Mouse (Mus musculus) heart, embryonic 14.5 days (tissue): ENCODE results near the gene Galnt9. TPM values are rescaled to one million over a fixed set of nuclear protein-coding genes. Genes with fewer than 3 reads are reported as not detected.

Source experiments
- ATAC-seq: fragments of 200-750 bp; cut with Nextera tagmentation; 2 replicates; pipeline ENCODE4 v1.8.0; 2017; ENCODE audit warnings: low read depth, moderate TSS enrichment; ENCODE audit not compliant: insufficient number of reproducible peaks, insufficient read depth, low FRiP score
- H3K27ac ChIP-seq, 2 experiments: fragments of 200-500 bp in 1 of 2; fragments of 300-500 bp in 1 of 2; sonication (generic) in 1 of 2; replicated peaks in 1 of 2; 2 replicates each; pipeline ENCODE4 v1.5.1; 2012 to 2014; ENCODE audit warnings: low read depth in 2 of 2, low read length in 2 of 2, control low read depth in 1 of 2, mild to moderate bottlenecking in 1 of 2, mixed read lengths in 1 of 2; ENCODE audit not compliant: control insufficient read depth in 1 of 2, insufficient read depth in 1 of 2
- H3K27me3 ChIP-seq: fragments of 300-500 bp; sonication (generic); 2 replicates; pipeline ENCODE4 v1.6.1; 2014; ENCODE audit warnings: mild to moderate bottlenecking, low read length, control low read depth; ENCODE audit not compliant: control insufficient read depth, insufficient read depth
- H3K36me3 ChIP-seq: fragments of 300-500 bp; sonication (generic); 2 replicates; pipeline ENCODE4 v1.6.1; 2014; ENCODE audit warnings: mild to moderate bottlenecking, control low read depth, low read length, mixed read lengths; ENCODE audit not compliant: control insufficient read depth, insufficient read depth
- H3K4me1 ChIP-seq, 2 experiments: fragments of 200-500 bp in 1 of 2; fragments of 300-500 bp in 1 of 2; sonication (generic) in 1 of 2; 2 replicates each; pipeline ENCODE4 v1.6.1; 2012 to 2014; ENCODE audit warnings: low read length in 2 of 2, control low read depth in 1 of 2, mixed read lengths in 1 of 2; ENCODE audit not compliant: control insufficient read depth in 2 of 2, insufficient read depth in 2 of 2
- H3K4me2 ChIP-seq: fragments of 300-500 bp; sonication (generic); 2 replicates; pipeline ENCODE4 v1.6.1; 2014; ENCODE audit warnings: mild to moderate bottlenecking, low read length
- H3K4me3 ChIP-seq, 2 experiments: fragments of 200-500 bp in 1 of 2; fragments of 300-500 bp in 1 of 2; sonication (generic) in 1 of 2; 2 replicates each; pipeline ENCODE4 v1.5.1; 2012 to 2014; ENCODE audit warnings: low read length in 2 of 2, mild to moderate bottlenecking in 2 of 2, control low read depth in 1 of 2, low read depth in 1 of 2, moderate library complexity in 1 of 2; ENCODE audit not compliant: control insufficient read depth in 1 of 2, insufficient read depth in 1 of 2
- H3K9ac ChIP-seq: fragments of 300-500 bp; sonication (generic); 2 replicates; pipeline ENCODE4 v1.6.1; 2014; ENCODE audit warnings: mild to moderate bottlenecking, low read length
- H3K9me3 ChIP-seq: fragments of 300-500 bp; sonication (generic); 2 replicates; pipeline ENCODE4 v1.6.1; 2016; ENCODE audit warnings: low read length, control low read depth; ENCODE audit not compliant: control insufficient read depth
- WGBS: fragments of 180-500 bp; shearing (Covaris S2); extraction: QIAGEN DNeasy Blood & Tissue Kit; methylation state at CpG from one replicate; pipeline ENCODE4 v1.1.7; 2014; 5-methylcytosine and 5-hydroxymethylcytosine counted together
- polyA plus RNA-seq: library from polyadenylated mRNA; unstranded; fragments of >200 nt; fragmentation: Nextera tagmentation; extraction: Ambion mirVana; gene quantifications from 2 replicates; pipeline ENCODE4 v1.2.1, GENCODE M21; 2014

Galnt9 gene
- polyA plus RNA-seq, 1 experiment from 2014 or later: 0.18 TPM

- H3K4me1 ChIP-seq: peaks cover 0 to 4% of the 10 kb centered on the region in 2 experiments; a peak in 2 of 4 replicates
- H3K27me3 ChIP-seq: peaks cover 66% of the 10 kb centered on the region
- WGBS: 39% methylated on average over 7 of the region's 7 CpGs
- H3K4me2 ChIP-seq: no peak overlapping the region
- ATAC-seq: no peak
- H3K9ac ChIP-seq: no peak overlapping the region
- H3K27ac ChIP-seq: no peak overlapping the region
- H3K36me3 ChIP-seq: no peaks in the 10 kb centered on the region
- no peak overlapping the region for H3K4me3 ChIP-seq
- H3K9me3 ChIP-seq: no peaks in the 10 kb centered on the region
These were observed 4.3 kb downstream of the Galnt9 start for GRCm38 (mm10) chr5:110548446-110548845.

DNA sequence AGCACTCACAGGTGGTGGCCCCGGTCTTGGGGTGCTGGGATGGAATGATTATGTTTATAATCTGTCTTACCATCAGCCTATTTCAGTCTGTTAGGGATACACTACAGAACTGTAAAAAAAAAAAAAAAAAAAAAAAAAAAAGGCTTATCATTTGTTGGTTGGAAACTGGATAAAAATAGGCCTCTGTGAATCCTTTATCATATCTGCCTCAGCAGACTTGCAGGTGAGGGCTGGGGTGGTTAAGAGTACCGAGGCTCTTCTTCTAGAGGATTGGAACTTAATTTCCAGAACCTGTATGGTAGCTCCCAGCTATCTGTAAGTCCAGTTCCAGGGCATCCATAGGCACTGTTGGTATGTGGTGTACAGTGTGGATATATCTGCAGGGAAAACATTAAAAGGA is 6.0 kb downstream of the Galnt9 start:
- H3K4me2 ChIP-seq: no peak overlapping the region
- 52% methylated on average over 2 of the region's 2 CpGs for WGBS
- no peak overlapping the region for H3K27ac ChIP-seq
- H3K4me1 ChIP-seq: no peaks in the 10 kb centered on the region
- no peaks in the 10 kb centered on the region for H3K9me3 ChIP-seq
- no peaks in the 10 kb centered on the region for H3K36me3 ChIP-seq
- H3K4me3 ChIP-seq: no peak overlapping the region
- H3K9ac ChIP-seq: no peak overlapping the region
- peaks cover 49% of the 10 kb centered on the region for H3K27me3 ChIP-seq
- ATAC-seq: no peak

GRCm38 (mm10) chr5:110550841-110551240 is 6.7 kb downstream of the Galnt9 start:
- Histone ChIP-seq H3K27ac (no peak overlapping the region), H3K4me1 (no peaks in the 10 kb centered on the region), H3K27me3 (peaks cover 42% of the 10 kb centered on the region), H3K4me3 (no peak overlapping the region), H3K4me2 (no peak overlapping the region), H3K9ac (no peak overlapping the region), H3K36me3 (no peaks in the 10 kb centered on the region), H3K9me3 (no peaks in the 10 kb centered on the region)
- 11% methylated on average over 4 of the region's 4 CpGs for WGBS
- no peak for ATAC-seq

- no peak overlapping the region for H3K27ac ChIP-seq
- H3K36me3 ChIP-seq: no peaks in the 10 kb centered on the region
- H3K9me3 ChIP-seq: no peaks in the 10 kb centered on the region
- WGBS: 67% methylated on average over 3 of the region's 3 CpGs
- no peak overlapping the region for H3K4me2 ChIP-seq
- H3K4me1 ChIP-seq: no peaks in the 10 kb centered on the region
- no peak overlapping the region for H3K4me3 ChIP-seq
- peaks cover 31% of the 10 kb centered on the region for H3K27me3 ChIP-seq
- no peak for ATAC-seq
- H3K9ac ChIP-seq: no peak overlapping the region
These were observed 7.8 kb downstream of the Galnt9 start for GRCm38 (mm10) chr5:110552005-110552404.

GRCm38 (mm10) chr5:110553315-110553714 is 9.2 kb downstream of the Galnt9 start:
- Histone ChIP-seq H3K9ac (no peak overlapping the region), H3K9me3 (no peaks in the 10 kb centered on the region), H3K27me3 (peaks cover 20% of the 10 kb centered on the region), H3K27ac (no peak overlapping the region), H3K4me3 (no peak overlapping the region), H3K4me2 (no peak overlapping the region), H3K4me1 (no peaks in the 10 kb centered on the region), H3K36me3 (no peaks in the 10 kb centered on the region)
- WGBS: 61% methylated on average over 4 of the region's 4 CpGs
- no peak for ATAC-seq

DNA sequence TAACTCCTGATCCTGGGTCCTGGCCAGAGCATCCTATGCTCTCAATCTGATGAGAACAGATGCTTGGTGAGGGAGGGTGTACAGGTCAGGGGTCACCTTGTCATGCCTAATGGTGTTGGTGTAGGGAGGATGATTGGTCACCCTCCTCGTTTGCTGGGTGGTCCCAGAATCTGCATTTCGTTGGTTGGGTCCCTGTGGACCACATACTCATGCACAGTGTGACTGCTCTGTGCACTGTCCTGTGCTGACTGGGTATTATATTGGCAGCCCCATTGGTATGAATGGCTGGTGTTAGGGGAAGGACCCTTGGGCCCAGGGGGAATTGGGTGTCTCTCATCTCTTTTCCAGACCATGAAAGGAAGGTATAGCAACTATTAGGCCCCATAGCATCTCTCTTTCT is 11.0 kb downstream of the Galnt9 start:
- WGBS: 33% methylated on average over 2 of the region's 2 CpGs
- H3K4me1 ChIP-seq: no peaks in the 10 kb centered on the region
- no peak for ATAC-seq
- H3K4me2 ChIP-seq: no peak overlapping the region
- no peaks in the 10 kb centered on the region for H3K36me3 ChIP-seq
- no peak overlapping the region for H3K9ac ChIP-seq
- no peak overlapping the region for H3K27ac ChIP-seq
- no peak overlapping the region for H3K4me3 ChIP-seq
- 0 out of 2 replicates have a peak, but pooled peaks cover under 1% of the 10 kb centered on the region for H3K9me3 ChIP-seq
- H3K27me3 ChIP-seq: peaks cover 7% of the 10 kb centered on the region; the same call in 1 of the 2 replicates

DNA sequence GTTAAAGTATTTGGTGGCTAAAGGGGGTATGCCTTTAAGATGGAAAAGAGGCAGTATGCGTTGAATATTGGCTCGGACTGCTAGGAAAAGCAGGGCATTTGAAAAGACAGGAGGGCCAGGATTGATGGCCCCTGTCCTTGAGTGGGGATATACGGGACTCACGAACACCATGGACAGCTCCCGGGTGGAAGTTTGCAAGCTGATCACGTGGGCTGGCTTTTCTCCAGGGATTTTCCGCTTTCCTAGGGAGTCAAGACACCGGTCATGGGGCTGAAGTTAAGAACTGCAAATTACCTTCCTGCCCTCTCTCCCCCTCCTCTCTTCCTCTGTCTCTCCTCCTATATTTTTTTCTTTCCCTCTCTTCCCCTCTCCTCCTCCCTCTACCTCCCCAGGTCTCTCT is 14.2 kb downstream of the Galnt9 start:
- 8% methylated on average over 8 of the region's 8 CpGs for whole genome bisulfite sequencing
- Histone ChIP-seq H3K4me2 (no peak overlapping the region), H3K27me3 (no peaks in the 10 kb centered on the region), H3K4me3 (no peak overlapping the region), H3K27ac (no peak overlapping the region), H3K9ac (no peak overlapping the region), H3K36me3 (no peaks in the 10 kb centered on the region), H3K9me3 (0 out of 2 replicates have a peak, but pooled peaks cover 2% of the 10 kb centered on the region), H3K4me1 (no peaks in the 10 kb centered on the region)
- no peak for ATAC-seq

DNA sequence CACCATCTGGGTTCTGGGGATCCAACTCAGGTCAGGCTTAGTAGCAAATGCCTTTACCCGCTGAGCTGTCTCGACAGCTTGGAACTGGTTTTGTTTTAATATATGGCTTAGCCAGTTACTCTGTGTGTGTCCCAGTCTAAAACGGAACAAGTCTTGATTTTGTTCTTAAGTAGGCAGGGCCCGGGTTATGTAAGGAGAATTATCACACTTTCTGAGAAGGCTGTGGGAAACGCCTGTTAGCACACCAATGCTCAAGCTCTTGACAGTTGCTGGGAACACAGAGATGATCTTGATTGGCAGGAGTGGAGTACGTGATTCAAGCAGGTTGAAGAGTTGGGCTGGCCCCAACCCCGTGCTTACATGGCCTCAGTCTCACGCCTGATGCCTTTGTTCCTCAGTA is 15.5 kb downstream of the Galnt9 start:
- Histone ChIP-seq H3K27me3 (no peaks in the 10 kb centered on the region), H3K4me1 (no peaks in the 10 kb centered on the region), H3K9me3 (0 out of 2 replicates have a peak, but pooled peaks cover 2% of the 10 kb centered on the region), H3K4me2 (no peak overlapping the region), H3K4me3 (no peak overlapping the region), H3K36me3 (no peaks in the 10 kb centered on the region), H3K9ac (no peak overlapping the region), H3K27ac (no peak overlapping the region)
- no peak for ATAC-seq
- WGBS: 78% methylated on average over 8 of the region's 8 CpGs
